Mouse (Mus musculus): ENCODE data around the gene H2-M5. TPM values are rescaled to one million over a fixed set of nuclear protein-coding genes. Genes with fewer than 3 reads are reported as not detected.

Gene H2-M5
- polyA plus RNA-seq, 1 experiment from 2014 or later, result 1.2 TPM

GRCm38 (mm10) chr17:36966875-36967274 lies 22.5 kb downstream of the H2-M5 start:
- H3K9ac ChIP-seq, result no peak overlapping the region
- no peaks in the 10 kb centered on the region for H3K4me1 ChIP-seq
- H3K9me3 ChIP-seq, result no peaks in the 10 kb centered on the region
- H3K36me3 ChIP-seq, result no peaks in the 10 kb centered on the region
- no peak overlapping the region for H3K27ac ChIP-seq
- H3K4me3 ChIP-seq, result no peak overlapping the region
- ATAC-seq (ENCODE audit: insufficient number of reproducible peaks, insufficient read depth, low FRiP score, low TSS enrichment), result no peak
- no peaks in the 10 kb centered on the region for H3K27me3 ChIP-seq
- WGBS, result 66% methylated on average over 1 of the region's 1 CpGs
- no peak overlapping the region for H3K4me2 ChIP-seq (replicated peaks)

DNA sequence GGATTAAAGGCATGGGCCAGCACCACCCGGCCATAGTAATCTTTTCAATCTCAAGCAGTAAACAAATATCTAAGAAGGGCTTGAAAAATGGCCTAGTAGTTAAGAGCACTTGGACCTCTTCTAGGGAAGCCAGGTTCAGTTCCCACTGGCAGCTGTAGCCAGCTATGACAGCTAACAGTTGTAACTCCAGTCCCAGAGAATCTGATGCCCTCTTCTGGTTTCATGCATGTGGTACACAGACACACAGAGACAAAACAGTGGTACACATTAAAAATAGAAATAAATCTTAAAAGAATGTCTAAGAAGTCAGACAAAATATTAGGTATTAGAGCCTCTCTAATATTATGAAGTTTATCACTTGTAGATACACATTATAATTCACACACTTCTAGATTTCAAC lies 28.2 kb downstream of the H2-M5 start:
- Histone ChIP-seq H3K4me1 (peaks cover 4% of the 10 kb centered on the region; the same call in 1 of the 2 replicates), H3K9ac (no peak overlapping the region), H3K27me3 (no peaks in the 10 kb centered on the region), H3K27ac (no peak overlapping the region), H3K9me3 (no peaks in the 10 kb centered on the region), H3K36me3 (peaks cover 8% of the 10 kb centered on the region; the same call in 1 of the 2 replicates), H3K4me3 (no peak overlapping the region), H3K4me2 (replicated peaks) (no peak overlapping the region)
- ATAC-seq (ENCODE audit: insufficient number of reproducible peaks, insufficient read depth, low FRiP score, low TSS enrichment), result no peak
- WGBS, result 73% methylated on average over 1 of the region's 1 CpGs

DNA sequence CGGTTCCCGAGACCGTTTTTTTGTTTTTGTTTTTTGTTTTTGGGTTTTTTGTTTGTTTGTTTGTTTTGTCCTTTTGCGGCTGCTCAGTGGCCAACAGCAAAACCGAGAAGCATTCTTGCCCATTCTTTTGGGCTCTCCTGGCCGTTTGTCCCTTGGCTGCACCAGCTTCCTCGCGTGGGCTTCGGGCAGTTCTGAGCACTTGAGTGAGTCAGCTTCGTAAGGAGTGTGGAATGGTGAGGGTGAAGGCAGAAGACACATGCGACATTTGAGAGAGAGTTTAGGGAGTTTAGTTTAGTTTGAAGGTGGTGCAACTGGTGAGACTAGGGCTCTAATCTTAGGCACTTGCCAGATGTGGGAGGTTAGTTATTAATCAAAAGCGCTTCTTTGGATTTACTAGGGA lies 30.5 kb downstream of the H2-M5 start:
- WGBS, result 12% methylated on average over 12 of the region's 12 CpGs
- Histone ChIP-seq H3K4me3 (peak overlapping the region; percentile 72), H3K36me3 (peaks cover 13% of the 10 kb centered on the region; the same call in 1 of the 2 replicates), H3K27me3 (no peaks in the 10 kb centered on the region), H3K9me3 (no peaks in the 10 kb centered on the region), H3K9ac (peak overlapping the region; percentile 73), H3K4me2 (replicated peaks) (peak overlapping the region; percentile 73), H3K4me1 (peaks cover 4% of the 10 kb centered on the region; the same call in 1 of the 2 replicates), H3K27ac (peak overlapping the region; percentile 37; the same call in 1 of the 2 replicates)
- no peak for ATAC-seq (ENCODE audit: insufficient number of reproducible peaks, insufficient read depth, low FRiP score, low TSS enrichment)

- peak; percentile 95 for ATAC-seq (ENCODE audit: insufficient number of reproducible peaks, insufficient read depth, low FRiP score, low TSS enrichment)
- Histone ChIP-seq H3K4me3 (peak within 1 kb of the TSS; percentile 72), H3K4me2 (replicated peaks) (peak within 1 kb of the TSS; percentile 73), H3K9me3 (no peaks in the 10 kb centered on the region), H3K27ac (peak within 1 kb of the TSS; percentile 70), H3K4me1 (peaks cover 4% of the 10 kb centered on the region; the same call in 1 of the 2 replicates), H3K9ac (peak within 1 kb of the TSS; percentile 73), H3K36me3 (peaks cover 13% of the 10 kb centered on the region; the same call in 1 of the 2 replicates), H3K27me3 (no peaks in the 10 kb centered on the region)
- WGBS, result under 1% methylated on average over 46 of the region's 46 CpGs
These were observed 31.2 kb downstream of the H2-M5 start, which contains the start of the genes Znrd1 and Znrd1as for GRCm38 (mm10) chr17:36957999-36958743. Gene Znrd1, minus strand, starts transcription at chr17:36958559. Gene Znrd1as, plus strand, starts transcription at chr17:36958592.

DNA sequence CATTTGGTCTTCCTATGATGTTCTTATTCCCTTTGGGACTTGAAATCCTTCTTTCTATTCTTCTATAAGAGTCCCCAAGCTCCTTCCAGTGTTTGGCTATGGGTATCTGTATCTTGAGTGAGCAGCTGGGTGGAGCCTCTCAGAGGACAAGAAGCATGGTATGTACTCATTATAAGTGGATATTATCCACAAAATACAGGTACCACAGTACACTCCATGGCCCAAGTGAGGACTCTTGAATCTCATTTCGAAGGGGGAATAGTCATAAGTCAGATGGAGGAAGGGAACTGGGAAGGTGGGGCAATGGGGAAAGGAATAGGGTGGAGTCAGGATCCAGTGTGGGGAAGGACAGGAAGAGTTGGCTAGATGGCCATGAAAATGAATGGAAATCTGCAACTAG lies 36.3 kb downstream of the H2-M5 start:
- no peak overlapping the region for H3K9ac ChIP-seq
- H3K4me3 ChIP-seq, result no peak overlapping the region
- H3K4me1 ChIP-seq, result peaks cover 9% of the 10 kb centered on the region; the same call in 1 of the 2 replicates
- no peak for ATAC-seq (ENCODE audit: insufficient number of reproducible peaks, insufficient read depth, low FRiP score, low TSS enrichment)
- H3K36me3 ChIP-seq, result peaks cover 23% of the 10 kb centered on the region
- peaks cover 6% of the 10 kb centered on the region; the same call in 1 of the 2 replicates for H3K27me3 ChIP-seq
- no peaks in the 10 kb centered on the region for H3K9me3 ChIP-seq
- no peak overlapping the region for H3K4me2 ChIP-seq (replicated peaks)
- no peak overlapping the region for H3K27ac ChIP-seq
- 85% methylated on average over 1 of the region's 1 CpGs for WGBS

- H3K4me2 ChIP-seq (replicated peaks), result no peak overlapping the region
- peaks cover 23% of the 10 kb centered on the region for H3K36me3 ChIP-seq
- ATAC-seq (ENCODE audit: insufficient number of reproducible peaks, insufficient read depth, low FRiP score, low TSS enrichment), result 0 out of 2 replicates have a peak, but pooled peaks have one; percentile 12
- no peak overlapping the region for H3K9ac ChIP-seq
- WGBS, result 90% methylated on average over 2 of the region's 2 CpGs
- no peak overlapping the region for H3K27ac ChIP-seq
- H3K4me1 ChIP-seq, result peaks cover 8% of the 10 kb centered on the region; the same call in 1 of the 2 replicates
- H3K27me3 ChIP-seq, result peaks cover 8% of the 10 kb centered on the region; the same call in 1 of the 2 replicates
- no peaks in the 10 kb centered on the region for H3K9me3 ChIP-seq
- no peak overlapping the region for H3K4me3 ChIP-seq
These were observed 36.7 kb downstream of the H2-M5 start for GRCm38 (mm10) chr17:36952631-36953030.

DNA sequence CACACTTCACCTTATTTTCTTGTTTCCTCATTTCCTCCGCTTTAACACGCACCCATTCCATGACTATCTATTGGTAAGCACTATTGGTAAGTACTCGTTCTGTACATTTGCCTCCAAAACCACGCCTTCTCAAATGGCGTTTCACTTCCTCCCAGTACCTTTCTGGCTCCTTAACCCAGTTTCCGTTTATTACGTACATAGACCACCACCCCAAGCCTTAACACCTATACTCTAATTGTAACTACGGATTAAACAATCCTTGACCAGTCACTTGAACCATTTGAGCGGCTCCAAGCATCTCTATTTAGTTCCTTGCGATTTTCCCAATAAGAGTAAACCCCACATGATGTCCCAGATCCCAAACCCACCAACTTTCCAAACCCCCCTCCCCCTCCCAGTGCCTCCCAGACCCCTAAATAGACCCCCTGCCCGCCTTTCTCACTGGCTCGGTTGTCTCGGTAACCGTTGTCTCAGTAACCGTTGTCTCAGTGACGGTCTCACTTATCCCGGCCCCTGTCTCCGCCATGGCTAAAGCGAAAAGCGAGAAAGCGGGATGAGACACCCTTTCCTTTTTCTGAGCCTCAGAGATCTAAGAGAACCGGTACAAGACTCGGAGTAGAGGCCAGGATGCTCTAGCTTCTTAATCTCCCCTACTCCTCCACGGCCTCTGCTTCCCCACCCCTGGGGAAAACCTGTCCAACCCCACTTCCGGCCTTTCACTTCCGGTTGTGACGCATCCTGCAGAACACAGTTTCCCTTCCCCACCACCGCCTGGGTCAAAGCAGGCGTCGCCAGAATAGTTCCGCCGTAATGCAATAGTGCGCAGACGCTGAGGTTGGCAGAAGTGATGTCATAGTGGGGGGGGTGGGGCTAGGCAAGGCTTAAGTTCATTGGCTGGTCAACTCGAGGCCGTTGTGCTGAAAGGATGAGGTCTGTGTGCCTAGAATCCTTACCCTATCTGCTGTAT lies 38.1 kb downstream of the H2-M5 start, which contains the start of gene Ppp1r11:
Ppp1r11 (minus strand) TSS at position 761 of the 967 bp plus-strand sequence.
- Histone ChIP-seq H3K9ac (peak within 1 kb of the TSS; percentile 68), H3K4me1 (0 out of 2 replicates have a peak, but pooled peaks cover 5% of the 10 kb centered on the region), H3K4me3 (peak within 1 kb of the TSS; percentile 73), H3K4me2 (replicated peaks) (peak within 1 kb of the TSS; percentile 77), H3K36me3 (peaks cover 16% of the 10 kb centered on the region), H3K27ac (peak within 1 kb of the TSS; percentile 70; the same call in 1 of the 2 replicates), H3K27me3 (peaks cover 17% of the 10 kb centered on the region), H3K9me3 (no peaks in the 10 kb centered on the region)
- 3% methylated on average over 36 of the region's 36 CpGs for WGBS
- ATAC-seq (ENCODE audit: insufficient number of reproducible peaks, insufficient read depth, low FRiP score, low TSS enrichment), result peak; percentile 95

DNA sequence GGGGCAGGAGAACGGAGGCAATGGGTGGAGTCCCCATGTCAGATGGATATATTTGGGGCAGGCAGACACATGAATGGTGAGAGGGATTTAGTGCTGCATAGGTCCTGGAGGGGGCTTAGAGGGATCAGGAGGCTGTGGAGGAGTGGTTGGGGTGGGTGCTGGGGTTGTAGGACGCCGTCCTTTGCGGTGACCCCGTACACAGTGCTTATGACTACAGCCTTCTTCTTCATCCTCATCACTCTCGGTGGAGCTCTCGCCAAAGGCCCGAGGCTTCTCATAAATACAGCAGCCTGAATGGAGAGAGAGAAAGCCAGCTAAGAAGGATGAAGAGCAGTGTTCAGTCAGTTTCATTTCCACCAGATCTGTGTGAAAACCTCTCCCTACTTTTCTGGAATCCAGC lies 40.1 kb downstream of the H2-M5 start:
- H3K27ac ChIP-seq, result no peak overlapping the region
- peaks cover 10% of the 10 kb centered on the region for H3K36me3 ChIP-seq
- H3K4me3 ChIP-seq, result no peak overlapping the region
- peaks cover 37% of the 10 kb centered on the region for H3K27me3 ChIP-seq
- no peak overlapping the region for H3K4me2 ChIP-seq (replicated peaks)
- no peaks in the 10 kb centered on the region for H3K9me3 ChIP-seq
- ATAC-seq (ENCODE audit: insufficient number of reproducible peaks, insufficient read depth, low FRiP score, low TSS enrichment), result no peak
- 0 out of 2 replicates have a peak, but pooled peaks cover 5% of the 10 kb centered on the region for H3K4me1 ChIP-seq
- WGBS, result 99% methylated on average over 8 of the region's 8 CpGs
- no peak overlapping the region for H3K9ac ChIP-seq

GRCm38 (mm10) chr17:36948286-36948685 lies 41.1 kb downstream of the H2-M5 start:
- Histone ChIP-seq H3K4me2 (replicated peaks) (no peak overlapping the region), H3K36me3 (peaks cover 10% of the 10 kb centered on the region), H3K27me3 (peaks cover 47% of the 10 kb centered on the region), H3K4me3 (no peak overlapping the region), H3K4me1 (peaks cover 8% of the 10 kb centered on the region; the same call in 1 of the 2 replicates), H3K9ac (no peak overlapping the region), H3K27ac (no peak overlapping the region), H3K9me3 (no peaks in the 10 kb centered on the region)
- ATAC-seq (ENCODE audit: insufficient number of reproducible peaks, insufficient read depth, low FRiP score, low TSS enrichment), result no peak
- 85% methylated on average over 1 of the region's 1 CpGs for WGBS

DNA sequence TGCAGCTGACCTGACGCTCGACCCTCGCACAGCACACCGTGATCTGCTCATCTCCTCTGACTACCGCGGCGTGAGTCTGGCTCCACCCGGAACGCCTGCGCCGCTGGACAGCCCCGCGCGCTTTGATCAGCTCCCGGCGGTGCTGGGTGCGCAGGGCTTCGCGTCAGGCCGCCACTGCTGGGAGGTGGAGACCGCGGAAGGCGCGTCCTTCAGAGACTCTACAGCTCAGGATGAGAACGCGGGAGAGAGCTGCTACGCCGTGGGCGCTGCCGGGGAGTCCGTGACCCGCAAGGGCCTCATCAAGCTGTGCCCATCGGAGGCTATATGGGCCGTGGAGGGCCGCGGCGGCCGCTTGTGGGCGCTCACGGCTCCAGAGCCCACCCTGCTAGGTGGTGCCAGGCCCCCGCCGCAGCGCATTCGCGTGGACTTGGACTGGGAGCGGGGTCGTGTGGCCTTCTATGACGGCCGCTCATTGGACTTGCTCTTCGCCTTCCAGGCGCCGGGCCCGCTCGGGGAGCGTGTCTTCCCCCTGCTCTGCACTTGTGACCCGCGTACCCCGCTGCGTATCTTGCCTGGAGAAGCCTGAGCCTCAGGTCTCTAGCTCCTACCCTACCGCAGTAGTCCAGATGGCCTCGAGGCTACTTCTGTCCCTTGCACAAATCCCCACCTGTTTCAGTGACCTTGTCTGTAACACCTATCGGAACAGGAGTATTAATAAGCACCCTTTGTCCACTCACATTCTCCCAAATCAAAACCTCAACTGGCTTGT lies 42.1 kb downstream of the H2-M5 start:
- H3K4me2 ChIP-seq (replicated peaks), result peak overlapping the region; percentile 81
- H3K27me3 ChIP-seq, result peaks cover 58% of the 10 kb centered on the region
- H3K9ac ChIP-seq, result peak overlapping the region; percentile 56
- H3K9me3 ChIP-seq, result no peaks in the 10 kb centered on the region
- H3K36me3 ChIP-seq, result peaks cover 10% of the 10 kb centered on the region
- under 1% methylated on average over 62 of the region's 62 CpGs for WGBS
- ATAC-seq (ENCODE audit: insufficient number of reproducible peaks, insufficient read depth, low FRiP score, low TSS enrichment), result peak; percentile 35; the same call in 1 of the 2 replicates
- peaks cover 15% of the 10 kb centered on the region; the same call in 1 of the 2 replicates for H3K4me1 ChIP-seq
- H3K27ac ChIP-seq, result no peak overlapping the region
- peak overlapping the region; percentile 44 for H3K4me3 ChIP-seq
